Comparison of ENCODE assay signal across 9 mouse cellular contexts in genomic region chr7:120739558-120740101, GRCm38 (mm10). TPM values are rescaled to one million over a fixed set of nuclear protein-coding genes. Genes with fewer than 3 reads are reported as not detected.
A peak's percentile ranks its signal among the peaks of the same experiment; 100 is the strongest.
DNase-seq lines count a peak whose midpoint lies in the region; ATAC-seq lines count a peak whose summit lies in the region.
"Had no signal": no experiment of that assay in that cellular context is flagged by ENCODE, and none has a peak within 500 bp of the region (broad histone marks: within the 10 kb centered on the region; RNA-seq: fewer than 3 reads in every experiment).

No protein-coding gene starts in this region.

- DNase-seq in layer of hippocampus, adult 11-12 months (ENCODE audit: low spot score) = peak; percentile 51
- DNase-seq in layer of hippocampus, adult 9-10 months (ENCODE audit: low spot score) = no peak
- DNase-seq in embryo, embryonic 11 days = peak; percentile 16
- DNase-seq in heart, postnatal 25 days (ENCODE audit: low spot score) = peak; percentile 42
- peak; percentile 50 to 74 for DNase-seq in left cerebral cortex, postnatal 25 days (ENCODE audit: low spot score in 2 of 2)
- no peak for DNase-seq in thymus, postnatal 14 days
- no peak for DNase-seq in cerebellum, adult 9-11 months

- no peak for ATAC-seq in monocyte, adult 5-6 weeks (replicated peaks; ENCODE audit: insufficient number of reproducible peaks, low FRiP score, low TSS enrichment, poor library complexity, severe bottlenecking)

- intact Hi-C loops in heart, postnatal 25 days (cut with DNase I) = loop anchor here (5.0 kb wide), 1 partner anchor 83 kb away; no protein-coding TSS in a partner anchor
- intact Hi-C loops in left cerebral cortex, postnatal 25 days (cut with DNase I) = no loop called here

RNA-seq across cellular contexts. Expression of gene Vwa3a, which starts 0.5 kb away (rescaled TPM):
- total RNA-seq in heart, postnatal 25 days (2021) = 1 to 10 TPM; 2.8 to 3.5 TPM
- total RNA-seq in left cerebral cortex, postnatal 25 days (2021) = 10 to 100 TPM; 12.2 to 18.0 TPM
- total RNA-seq in monocyte, adult 5-6 weeks (2017) = not detected in 3 replicates
- total RNA-seq: hematopoietic stem cell, adult 5-6 weeks had no signal

Comparison
In these comparisons a context has a peak if more than half of its experiments do, and no peak if none do; other contexts are left out.
1. DNase-seq: peak in layer of hippocampus, adult 11-12 months (single experiment), embryo, embryonic 11 days (single experiment), heart, postnatal 25 days (single experiment) and left cerebral cortex, postnatal 25 days (2 of 2); none in layer of hippocampus, adult 9-10 months (single experiment), thymus, postnatal 14 days (single experiment) and cerebellum, adult 9-11 months (single experiment).